Mouse (Mus musculus) right cerebral cortex, postnatal 25 days (tissue): ENCODE results near the gene Ccdc85a.

Source experiments
- DNase-seq: peaks from one replicate; pipeline ENCODE4 v3.0.0; 2022

The Ccdc85a gene

DNA sequence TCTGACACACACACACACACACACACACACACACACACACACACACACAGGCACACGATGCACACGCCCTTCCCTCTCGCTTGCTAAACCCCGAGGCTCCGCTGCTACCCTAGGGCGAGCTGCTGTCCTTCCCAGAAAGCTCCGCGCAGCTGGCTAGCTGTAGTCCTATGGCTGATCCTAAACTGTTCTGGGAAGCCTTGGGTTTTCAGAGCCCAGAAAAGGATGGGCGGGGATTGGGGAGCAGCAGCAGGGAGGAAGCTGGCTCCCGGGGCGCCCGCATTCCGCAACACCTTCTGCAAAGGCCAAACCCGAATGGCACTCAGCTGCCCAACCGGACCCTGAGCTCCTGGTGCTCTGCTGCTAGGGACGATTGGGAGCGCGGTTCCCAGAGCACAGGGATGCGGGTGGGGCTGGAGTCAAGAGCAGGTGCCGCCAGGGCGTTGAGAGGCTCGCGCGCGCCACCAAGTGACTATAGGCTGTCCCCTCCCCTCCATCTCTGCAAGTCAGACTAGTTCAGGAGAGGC is at the start of gene Ccdc85a:
Gene Ccdc85a (minus strand): TSS at position 414 of the 524 bp plus-strand sequence.
- DNase-seq: peak; percentile 92

DNA sequence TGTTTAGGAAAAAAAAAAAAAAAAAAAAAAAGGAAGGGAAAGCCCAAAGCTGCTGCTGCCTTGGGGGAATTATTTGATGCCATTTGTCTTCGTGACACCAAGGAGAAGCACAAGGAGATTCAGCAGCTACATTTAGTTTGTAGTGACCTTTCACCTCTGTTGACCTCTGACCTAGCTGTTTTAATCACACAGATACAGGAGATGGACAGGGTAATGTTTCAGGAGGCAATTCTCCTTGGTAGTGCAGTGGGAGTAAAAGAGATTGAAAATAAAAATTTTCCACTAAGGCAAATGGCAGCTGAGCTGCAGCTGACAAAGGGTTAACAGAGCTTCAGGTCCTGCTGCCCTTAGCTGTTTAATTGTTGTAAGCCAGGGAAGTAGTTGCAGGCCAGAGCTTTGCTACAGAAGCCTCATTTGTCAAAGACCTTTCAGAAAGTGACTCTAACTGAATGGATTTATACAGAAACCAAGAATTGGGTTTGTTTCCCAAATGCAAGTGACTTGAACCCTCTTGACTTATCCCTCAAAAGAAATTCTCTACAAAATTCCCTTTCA is 49.5 kb upstream of the Ccdc85a start:
- DNase-seq: no peak

DNA sequence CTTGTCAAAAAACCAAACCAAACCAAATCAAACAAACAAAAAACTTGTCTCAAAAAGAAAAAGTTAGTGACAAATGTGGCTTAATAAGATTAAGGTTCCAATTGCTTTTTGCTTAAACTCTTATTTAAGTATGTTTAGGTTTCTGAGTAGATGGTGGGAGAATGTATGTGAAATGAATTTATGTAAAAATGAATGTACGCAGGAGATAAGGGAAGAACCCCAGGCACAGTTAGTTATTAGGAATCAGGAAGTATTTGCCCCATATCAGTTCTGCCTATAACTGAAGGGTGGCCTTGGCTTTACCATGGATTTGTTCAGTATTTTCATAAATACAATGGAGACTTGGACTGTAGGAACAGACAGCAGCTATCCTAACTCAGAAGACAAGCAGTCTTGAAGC is 49.0 kb upstream of the Ccdc85a start:
- no peak for DNase-seq

DNA sequence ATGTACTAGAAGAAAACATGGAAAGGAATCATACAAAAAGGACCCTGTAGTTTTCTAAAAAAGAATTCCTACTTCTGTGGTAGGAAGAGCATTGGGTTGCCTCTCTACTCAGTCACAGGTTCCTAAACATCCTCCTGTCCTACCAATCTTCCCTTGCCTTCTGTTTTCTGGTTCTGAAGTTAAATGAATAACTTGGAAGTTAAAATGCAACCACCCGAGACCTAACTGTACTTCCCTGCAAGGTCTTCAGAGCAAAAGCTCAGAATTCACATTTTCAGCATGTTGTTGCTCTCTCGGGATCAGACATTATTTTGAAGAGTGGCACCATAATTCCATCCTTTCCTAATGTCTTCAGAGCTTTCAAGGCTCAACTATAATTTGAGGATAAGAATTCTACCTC is 46.6 kb upstream of the Ccdc85a start:
- DNase-seq: no peak

DNA sequence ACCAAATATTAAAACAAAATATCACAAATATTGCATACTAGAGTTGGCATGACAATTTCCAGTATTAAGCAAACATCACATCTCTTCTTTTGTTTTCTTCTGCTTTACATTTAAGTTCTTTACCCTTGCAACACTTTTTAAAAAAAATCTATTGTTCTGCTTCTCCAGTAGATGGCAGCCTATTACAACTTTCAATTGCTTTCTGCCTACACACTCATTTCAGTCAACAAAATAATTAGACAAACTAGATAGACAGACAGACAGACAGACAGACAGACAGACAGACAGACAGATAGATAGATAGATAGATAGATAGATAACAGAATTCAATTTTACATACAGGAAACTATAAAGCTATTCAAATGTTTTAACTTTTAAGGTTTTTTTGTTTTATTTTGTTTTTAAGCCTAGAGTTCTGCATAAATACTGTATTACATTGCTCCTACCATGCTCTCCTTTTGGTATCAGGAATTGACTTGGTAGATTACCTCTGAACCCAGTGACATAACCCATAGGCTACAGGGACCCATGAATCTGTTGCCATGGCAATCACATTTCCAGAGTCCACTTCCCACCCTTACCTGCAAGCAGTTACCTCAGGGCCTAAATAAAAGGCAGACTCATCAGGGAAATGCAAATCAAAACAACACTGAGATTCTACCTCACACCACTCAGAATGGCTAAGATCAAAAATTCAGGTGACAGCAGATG is 26.8 kb upstream of the Ccdc85a start:
- DNase-seq: no peak

DNA sequence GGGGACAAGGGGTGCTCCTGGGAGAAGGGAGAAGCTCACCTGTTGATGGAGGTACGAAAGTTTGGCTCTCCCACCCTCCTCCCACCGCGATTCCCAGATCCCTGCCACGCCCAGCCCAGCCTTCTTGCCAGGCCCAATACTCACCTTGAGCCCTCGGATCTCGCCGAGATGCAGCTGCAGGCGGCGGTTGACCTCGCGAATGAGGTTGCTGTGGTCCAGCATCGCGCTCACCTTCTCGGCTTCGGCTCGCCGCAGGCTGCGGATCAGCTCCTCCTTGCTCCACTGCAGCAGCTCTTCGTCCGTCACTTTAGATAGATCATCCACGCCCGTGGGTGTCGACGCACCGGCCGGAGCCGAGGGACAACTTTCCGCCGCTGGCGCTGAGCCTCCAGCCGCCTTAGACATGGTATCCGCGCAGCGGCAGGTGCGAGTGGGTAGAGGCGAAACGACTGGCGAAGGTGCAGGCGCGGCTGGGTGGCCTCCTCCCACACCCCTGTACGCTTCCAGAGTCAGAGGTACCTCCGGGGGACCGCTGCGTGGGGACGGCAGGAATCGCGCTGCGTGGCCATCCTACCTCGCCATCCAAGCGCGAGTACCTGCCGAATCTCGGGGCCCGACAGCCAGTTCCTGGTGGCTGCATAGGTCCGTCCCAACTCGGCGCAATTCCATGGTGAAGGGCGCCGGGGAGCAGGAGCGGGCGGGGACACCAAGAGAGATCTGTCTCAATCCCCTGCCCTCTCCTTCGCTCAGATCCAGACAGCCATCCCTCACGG is 800 bp downstream of the Ccdc85a start:
- peak; percentile 62 for DNase-seq

DNA sequence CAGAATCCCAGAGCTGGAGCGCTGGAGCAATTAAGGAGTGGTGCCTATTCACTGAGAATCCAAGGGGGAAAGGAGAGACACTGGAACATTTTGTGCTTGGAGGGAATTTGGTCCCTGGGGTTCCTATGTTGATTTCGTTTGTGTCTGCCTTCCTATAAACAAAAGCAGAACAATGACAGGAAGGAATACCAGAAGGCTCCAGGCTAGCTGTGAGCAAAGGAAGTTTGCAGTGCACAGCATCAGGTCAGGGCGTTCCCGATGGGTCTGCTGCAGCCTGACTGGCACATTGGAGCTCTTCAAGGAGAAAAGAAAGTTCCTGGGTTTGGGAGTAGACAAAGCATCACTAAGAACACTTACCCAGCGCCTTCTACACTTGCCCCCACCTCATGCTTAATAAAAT is 1.9 kb downstream of the Ccdc85a start:
- DNase-seq: no peak

DNA sequence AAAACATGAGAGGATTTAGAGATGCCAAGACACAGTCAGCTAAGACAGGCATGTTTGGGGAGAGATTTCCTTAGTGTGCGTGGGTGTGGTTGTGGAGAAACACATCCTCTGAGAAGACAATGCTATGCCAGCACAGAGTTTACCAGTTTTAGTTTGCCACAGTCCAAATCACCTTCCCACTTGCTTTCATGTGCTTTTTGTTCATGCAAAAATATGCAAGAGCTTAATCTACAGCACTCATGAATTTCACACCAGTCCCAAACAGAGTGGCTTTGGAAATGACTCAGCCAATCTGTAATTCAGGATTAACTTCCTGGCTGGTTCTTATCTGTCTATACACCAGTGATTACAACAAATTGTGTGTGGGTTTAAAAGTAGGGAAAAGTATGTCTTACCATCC is 11.7 kb downstream of the Ccdc85a start:
- DNase-seq: peak; percentile 34

DNA sequence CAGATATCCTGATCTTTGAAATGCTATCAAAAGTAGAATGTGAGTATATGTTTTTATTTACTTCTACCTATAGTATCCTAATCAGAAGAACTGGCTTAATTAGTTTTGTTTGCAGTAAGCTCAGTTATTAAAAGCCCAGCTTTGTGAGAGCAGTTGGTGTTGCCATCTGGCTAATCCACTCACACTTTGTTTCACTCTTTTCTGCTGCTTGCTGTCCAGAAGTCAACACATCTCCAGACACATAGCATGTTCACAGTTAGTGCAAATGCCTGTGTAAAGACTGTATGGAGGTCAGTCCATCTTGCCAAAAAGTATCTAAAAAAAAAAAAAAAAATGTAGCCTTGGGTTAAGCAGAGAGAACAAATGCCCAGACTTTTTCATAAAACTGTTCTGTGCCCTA is 27.7 kb downstream of the Ccdc85a start:
- DNase-seq: no peak

DNA sequence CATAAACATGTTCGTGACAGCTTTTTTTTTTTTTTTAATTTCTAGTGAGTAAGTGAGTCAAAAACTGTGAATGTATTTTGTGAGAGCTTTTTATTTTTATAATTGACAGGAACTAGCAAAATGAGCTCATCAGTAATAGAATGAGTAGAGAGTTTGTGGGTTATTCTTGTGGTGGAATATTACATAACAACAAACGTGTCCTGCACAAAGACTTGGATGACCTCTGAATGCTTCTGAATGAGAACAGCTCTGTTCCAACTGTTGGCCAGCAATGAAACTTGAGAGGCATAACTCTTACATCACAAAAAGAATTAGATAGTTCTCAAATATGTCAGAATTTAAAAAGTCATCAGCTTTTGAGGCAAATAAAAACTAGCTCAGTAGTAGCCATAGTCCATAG is 40.7 kb downstream of the Ccdc85a start:
- DNase-seq: no peak

DNA sequence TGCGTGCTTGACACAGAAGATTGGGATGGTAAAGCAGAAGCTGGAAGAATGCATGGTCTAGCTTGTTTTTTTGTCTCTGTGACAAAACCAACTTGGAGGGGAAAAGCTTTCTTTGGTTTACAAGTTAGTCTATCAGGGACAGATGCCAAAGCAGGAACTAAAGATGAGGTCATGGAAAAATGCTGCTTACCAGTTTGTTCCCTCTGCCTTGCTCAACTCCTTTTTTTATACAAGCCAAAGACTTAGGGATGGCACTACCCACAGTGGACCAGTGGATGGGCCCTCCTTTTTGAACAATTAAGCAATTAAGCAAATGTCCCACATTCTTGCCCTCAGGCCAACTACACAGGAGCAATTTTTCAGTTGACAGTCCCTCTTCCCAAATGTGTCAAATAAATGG is 42.8 kb downstream of the Ccdc85a start:
- no peak for DNase-seq

DNA sequence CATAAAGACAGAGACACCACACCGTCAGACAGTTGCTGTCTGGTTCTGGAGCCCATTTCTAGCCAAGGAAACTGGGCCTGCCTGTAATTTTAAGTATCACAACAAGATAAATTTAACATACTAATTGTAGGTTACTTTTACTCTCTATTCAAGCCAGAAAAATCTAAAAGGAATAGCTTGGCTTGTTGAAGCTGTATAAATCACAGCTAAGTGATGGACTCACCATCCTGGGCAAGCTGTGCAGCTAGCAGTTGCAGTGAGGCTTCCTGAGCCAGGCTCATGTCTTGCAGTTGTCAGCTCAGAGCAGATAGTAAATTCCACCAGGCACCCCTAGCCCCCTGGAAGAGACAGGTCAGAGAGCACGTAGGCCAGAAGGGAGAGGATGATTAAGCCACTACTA is 50.8 kb downstream of the Ccdc85a start:
- DNase-seq: no peak

DNA sequence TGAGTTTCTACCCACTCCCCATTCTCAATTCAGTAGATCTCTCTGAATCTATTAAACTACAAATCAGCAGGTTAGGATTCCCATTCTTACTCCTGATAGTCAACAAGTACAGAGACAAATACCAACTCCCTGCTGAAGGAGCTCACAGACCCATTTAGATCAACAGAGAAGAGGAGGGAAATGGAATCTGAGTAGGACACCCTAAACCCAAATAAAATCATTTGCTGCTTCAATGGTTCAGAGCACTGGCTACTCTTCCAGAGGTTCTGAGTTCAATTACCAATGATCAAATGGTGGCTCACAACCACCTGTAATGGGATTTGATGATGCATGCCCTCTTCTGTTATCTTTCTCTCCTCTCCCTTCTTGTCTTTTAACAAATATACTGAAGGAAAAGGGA is 82.9 kb downstream of the Ccdc85a start:
- DNase-seq: no peak

DNA sequence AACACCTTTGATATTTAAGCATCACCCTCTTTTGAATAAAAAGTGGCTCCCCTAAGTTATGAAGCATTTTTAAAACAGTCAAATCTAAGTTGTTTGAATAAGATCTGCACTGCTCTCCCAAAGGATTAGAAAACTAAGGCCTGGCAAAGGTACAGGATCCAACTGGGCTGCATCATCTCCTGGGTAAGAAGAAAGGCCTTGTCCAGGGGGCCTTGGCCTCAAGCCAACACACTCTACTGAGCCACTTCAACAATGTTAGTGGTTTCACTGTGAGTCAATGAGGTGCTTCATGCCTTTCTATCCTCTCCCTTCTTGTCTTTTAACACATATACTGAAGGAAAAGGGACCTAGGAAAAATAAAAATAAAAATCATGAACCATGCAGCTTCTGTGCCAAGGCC is 87.1 kb downstream of the Ccdc85a start:
- no peak for DNase-seq

DNA sequence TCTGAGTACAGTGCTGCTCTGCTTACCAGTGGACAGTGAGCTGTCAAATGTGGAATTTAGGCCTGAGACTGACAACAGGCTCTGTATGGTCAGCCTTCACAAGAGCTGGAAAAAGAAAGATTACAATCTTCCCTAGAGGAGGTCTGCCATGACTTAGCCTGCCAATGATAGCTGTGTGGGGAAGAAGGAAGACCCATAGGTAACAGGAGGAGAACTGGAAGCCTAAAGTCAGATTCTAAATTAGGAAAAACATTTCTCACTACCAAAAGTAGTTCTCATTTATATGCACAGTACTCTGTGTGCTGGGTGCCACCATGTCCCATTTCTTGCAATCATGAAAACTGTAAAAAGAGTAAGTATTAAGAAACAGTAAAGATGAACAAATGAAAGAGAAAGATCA is 90.8 kb downstream of the Ccdc85a start:
- DNase-seq: no peak

DNA sequence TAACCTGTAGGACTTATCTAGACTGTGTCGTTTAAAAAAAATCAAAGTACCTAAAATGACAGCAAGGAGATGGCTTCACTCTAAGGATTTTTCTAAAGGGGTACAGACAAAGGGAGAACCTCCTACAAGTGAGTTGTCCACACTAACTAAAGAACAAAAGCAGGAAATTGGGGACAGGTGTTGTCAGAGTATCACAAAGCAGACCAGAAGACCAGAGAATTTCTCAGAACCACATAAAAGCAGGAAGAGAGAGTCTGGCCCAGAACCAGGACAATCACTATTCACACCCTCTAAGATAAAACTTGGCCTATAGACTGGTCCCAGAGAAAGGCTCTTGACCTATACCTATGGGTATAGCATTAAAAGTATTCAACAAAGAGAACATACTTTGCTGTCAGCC is 92.8 kb downstream of the Ccdc85a start:
- no peak for DNase-seq

DNA sequence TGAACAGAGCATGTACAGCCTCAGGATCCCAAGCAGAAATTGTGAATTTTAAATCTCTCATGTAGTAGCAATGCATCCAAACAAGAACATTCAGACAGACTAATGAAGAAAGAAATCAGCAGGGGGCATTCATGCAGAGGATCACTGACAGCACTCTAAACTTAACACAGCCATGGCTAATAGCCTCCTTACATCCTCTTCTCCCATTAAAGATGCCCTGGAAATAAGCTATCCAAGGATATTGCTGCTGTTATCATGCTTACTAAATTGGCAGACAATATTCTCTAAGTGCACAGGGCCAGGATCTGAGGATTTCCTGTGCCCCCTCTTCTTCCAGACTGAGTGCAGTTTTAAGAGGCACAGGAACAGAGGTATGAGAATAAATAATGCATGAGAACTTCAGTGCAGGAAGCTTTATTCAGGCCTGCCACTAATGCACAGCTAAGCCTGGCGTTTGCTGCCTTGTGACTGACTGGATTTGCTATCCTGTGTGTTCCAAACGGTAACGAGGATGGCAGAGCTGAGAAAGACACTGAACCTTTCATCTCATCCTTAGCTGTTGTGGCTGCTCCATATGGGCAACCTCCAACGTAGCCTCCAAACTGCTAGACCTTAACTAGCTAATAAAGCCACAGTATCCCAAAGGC is 99.9 kb downstream of the Ccdc85a start:
- DNase-seq: no peak

DNA sequence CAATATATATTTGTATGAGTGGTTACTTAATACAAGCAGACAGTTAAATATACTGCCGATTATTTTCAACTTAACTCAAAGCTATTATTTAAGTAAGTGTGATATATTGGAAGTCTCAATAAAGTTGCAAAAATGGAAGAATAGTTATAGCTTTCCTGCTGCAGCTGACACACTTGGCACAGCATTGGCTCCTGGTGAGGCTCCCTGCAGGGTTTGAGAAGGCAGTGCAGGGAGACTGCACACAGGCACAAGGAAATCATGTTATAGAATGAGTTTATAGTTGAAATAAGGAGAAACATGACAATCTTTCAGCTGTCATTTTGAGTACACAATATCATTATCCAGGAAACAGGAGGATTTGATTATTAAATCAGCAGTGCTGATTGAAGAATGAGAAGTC is 107.0 kb downstream of the Ccdc85a start:
- no peak for DNase-seq

DNA sequence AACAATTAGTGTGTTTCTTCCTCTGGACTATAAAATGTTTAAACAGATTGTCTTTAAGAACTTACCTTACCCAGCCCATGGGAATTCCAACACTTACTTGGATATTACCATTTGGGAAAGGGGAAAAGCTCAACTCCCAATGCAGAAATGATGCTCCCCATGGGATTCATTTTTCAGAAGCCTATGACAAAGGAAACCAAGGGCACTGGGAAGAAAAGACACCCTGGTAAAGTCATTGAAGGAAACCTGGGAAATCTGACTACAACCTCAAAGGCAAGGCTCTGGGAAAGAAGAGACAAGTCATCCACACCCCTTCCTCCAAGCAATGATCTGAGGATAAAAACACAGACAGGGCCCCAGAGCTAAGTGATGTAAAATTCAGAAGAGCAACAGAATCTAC is 118.4 kb downstream of the Ccdc85a start:
- no peak for DNase-seq

DNA sequence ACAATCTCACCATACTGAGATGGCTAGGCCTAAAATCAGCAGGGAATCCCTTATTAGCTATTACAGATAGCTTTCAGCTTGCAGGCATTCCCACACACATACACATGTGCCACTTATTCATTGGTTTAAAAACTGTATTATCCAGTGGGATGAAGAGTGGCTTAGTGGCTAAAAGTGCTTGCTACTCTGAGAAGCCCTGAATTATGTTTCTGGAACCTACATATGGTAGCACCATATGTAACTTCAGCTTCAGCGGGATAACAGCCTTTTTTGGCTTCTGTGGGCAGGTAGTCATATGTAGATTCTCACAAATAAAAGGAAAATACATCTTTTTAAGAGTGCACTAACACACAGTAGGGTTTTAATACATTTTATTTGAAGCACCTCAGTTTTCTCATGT is 119.2 kb downstream of the Ccdc85a start:
- no peak for DNase-seq

DNA sequence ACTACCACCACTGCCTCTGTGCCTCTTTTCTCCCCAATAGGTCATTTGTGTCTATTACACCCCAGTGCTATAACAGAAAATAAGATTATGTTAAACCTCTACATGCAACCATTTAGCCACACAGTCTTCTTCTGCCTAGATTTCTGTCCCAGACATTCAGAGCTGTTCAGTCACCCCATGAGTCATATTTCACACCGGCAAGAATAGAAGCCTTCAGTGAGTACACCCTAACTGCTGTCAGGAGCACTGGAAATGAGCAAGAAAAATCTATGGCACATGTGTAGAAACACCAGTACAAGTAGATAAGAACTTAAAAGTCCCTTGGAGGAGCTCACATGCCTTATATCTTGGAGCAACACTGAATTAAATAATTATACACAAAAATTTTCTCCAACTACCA is 125.0 kb downstream of the Ccdc85a start:
- DNase-seq: no peak

DNA sequence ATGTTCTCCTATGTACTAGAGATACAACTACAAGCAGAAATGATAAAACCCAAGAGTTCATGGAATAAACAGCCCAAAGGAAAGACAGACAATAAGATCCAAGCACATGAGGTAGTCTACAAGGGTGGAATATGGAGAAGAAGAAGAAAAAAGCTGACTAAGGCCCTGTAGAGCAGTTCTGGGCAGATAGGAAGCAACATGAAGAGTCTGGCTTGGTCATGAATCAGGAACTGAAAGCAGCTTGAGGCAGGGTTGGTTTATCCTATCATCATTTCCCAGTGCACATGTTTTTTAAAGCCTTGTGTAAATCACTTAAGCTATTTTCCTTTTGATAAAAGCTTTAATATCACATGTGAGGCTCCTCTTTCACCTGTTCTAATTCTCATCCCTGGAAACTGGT is 144.2 kb downstream of the Ccdc85a start:
- no peak for DNase-seq

DNA sequence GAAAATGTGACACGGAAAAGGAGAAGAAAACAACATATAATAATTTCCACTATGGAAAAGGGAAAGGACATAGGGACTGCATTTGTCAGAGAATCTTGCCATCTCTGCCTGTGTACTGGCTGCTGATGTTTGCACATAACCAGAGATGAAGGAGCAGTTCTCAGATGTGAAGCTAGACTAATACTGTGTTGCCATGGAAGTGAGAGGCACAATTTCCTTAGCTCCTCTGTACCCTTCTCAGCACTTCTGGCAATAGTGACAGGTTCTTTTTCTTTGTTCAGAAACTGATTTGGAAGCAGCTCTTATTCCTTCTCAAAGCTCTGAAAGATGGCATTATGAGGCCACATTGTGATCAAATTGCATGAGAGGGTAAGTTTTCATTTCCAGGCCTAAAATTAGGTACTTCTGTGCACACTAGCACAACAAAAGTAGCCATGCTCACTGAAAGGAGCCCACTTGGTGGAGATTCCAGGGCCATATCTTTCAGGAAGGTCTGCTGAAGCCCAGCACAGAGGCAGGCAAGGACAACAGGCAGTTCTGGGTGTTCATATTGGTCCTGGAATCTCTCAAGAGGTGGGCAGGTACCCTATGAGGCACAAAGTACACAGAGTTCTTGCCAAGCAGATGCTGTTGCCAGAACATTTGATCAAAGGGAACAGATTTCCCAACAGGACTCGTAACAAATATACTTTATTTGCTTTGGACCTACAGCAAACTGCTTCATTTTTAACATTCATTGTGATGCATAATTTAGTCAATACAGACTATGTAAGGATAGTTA is 161.5 kb downstream of the Ccdc85a start:
- peak; percentile 5 for DNase-seq
